ENCODE assay signal across 24 mouse cellular contexts in the genomic region with DNA sequence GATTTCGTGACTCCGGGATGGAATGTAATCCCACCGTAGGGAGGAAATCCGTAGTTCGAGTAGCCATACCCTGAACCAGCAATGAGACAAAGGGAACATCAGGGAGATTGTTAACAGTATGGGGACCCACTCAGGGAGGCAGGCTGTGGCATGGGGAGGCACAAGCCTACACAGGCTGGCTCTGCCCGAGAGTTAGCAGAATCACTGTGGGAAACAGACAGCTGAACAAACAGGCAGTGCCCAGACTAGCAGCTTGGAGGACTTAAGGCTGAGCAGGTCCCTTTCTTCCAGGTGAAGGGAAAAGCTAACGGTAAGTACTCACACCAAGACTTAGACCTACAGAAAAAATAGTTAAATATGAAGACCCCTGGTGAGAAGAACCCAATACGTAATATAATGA.
A peak's percentile ranks its signal among the peaks of the same experiment; 100 is the strongest.
DNase-seq lines count a peak whose midpoint lies in the region; ATAC-seq and TF ChIP-seq lines count a peak whose summit lies in the region.
"Had no signal": no experiment of that assay in that cellular context is flagged by ENCODE, and none has a peak within 500 bp of the region (broad histone marks: within the 10 kb centered on the region; RNA-seq: fewer than 3 reads in every experiment).

No protein-coding gene starts in this region.

- TF ChIP-seq EP300 in lung, postnatal 0 days (IDR thresholded peaks at IDR 0.05), result no peak

- peaks cover 9% of the 10 kb centered on the region; the same call in 1 of the 2 replicates for H3K79me2 ChIP-seq in macrophage (ENCODE audit: inconsistent target)

- H3K4me2 ChIP-seq in heart, embryonic 12.5 days, result no peak overlapping the region
- no peak overlapping the region for H3K4me2 ChIP-seq in lung, embryonic 15.5 days
- H3K4me2 ChIP-seq in lung, postnatal 0 days (replicated peaks; ENCODE audit: low read depth, low read length), result no peak overlapping the region
- H3K4me2 ChIP-seq: embryonic facial prominence, embryonic 13.5 days; forebrain, embryonic 13.5 days; heart, embryonic 11.5 days; hindbrain, embryonic 13.5 days; limb, embryonic 15.5 days; neural tube, embryonic 13.5 days had no signal

- no peaks in the 10 kb centered on the region for H3K9me3 ChIP-seq in heart, embryonic 10.5 days
- H3K9me3 ChIP-seq in heart, embryonic 12.5 days (replicated peaks), result no peaks in the 10 kb centered on the region
- H3K9me3 ChIP-seq in lung, embryonic 15.5 days, result no peaks in the 10 kb centered on the region
- no peaks in the 10 kb centered on the region for H3K9me3 ChIP-seq in lung, postnatal 0 days (ENCODE audit: low read length)
- H3K9me3 ChIP-seq: embryonic facial prominence, embryonic 13.5 days; forebrain, embryonic 13.5 days; hindbrain, embryonic 13.5 days; limb, embryonic 15.5 days; neural tube, embryonic 13.5 days had no signal

- H3K4me3 ChIP-seq in heart, embryonic 10.5 days, result no peak overlapping the region
- H3K4me3 ChIP-seq in heart, embryonic 12.5 days, result no peak overlapping the region
- no peak overlapping the region for H3K4me3 ChIP-seq in lung, embryonic 15.5 days
- no peak overlapping the region for H3K4me3 ChIP-seq in lung, postnatal 0 days (ENCODE audit: low read depth, low read length)
- no peak overlapping the region for H3K4me3 ChIP-seq in macrophage (ENCODE audit: inconsistent target)
- H3K4me3 ChIP-seq: embryonic facial prominence, embryonic 13.5 days; forebrain, embryonic 13.5 days; hindbrain, embryonic 13.5 days; left cerebral cortex, adult 2 months; limb, embryonic 15.5 days; neural tube, embryonic 13.5 days had no signal

- ATAC-seq in heart, embryonic 12.5 days (ENCODE audit: insufficient number of reproducible peaks, low FRiP score), result no peak
- no peak for ATAC-seq in lung, embryonic 15.5 days (ENCODE audit: borderline replicate concordance, extremely low read depth, low FRiP score, low TSS enrichment)
- no peak for ATAC-seq in lung, postnatal 0 days
- ATAC-seq: forebrain, embryonic 13.5 days had no signal

- WGBS in heart, embryonic 10.5 days, result 90% methylated on average over 8 of the region's 8 CpGs
- WGBS in heart, embryonic 12.5 days, result 84% methylated on average over 8 of the region's 8 CpGs
- WGBS in lung, embryonic 15.5 days, result 81% methylated on average over 8 of the region's 8 CpGs
- WGBS in lung, postnatal 0 days, result 86% methylated on average over 8 of the region's 8 CpGs
- 72% methylated on average over 8 of the region's 8 CpGs for WGBS in macrophage (ENCODE audit: missing documents)

- H3K4me1 ChIP-seq in heart, embryonic 10.5 days, result peaks cover 62% of the 10 kb centered on the region
- peaks cover 64% of the 10 kb centered on the region for H3K4me1 ChIP-seq in heart, embryonic 12.5 days (replicated peaks)
- peaks cover 23% of the 10 kb centered on the region for H3K4me1 ChIP-seq in lung, embryonic 15.5 days
- 0 out of 2 replicates have a peak, but pooled peaks cover 2% of the 10 kb centered on the region for H3K4me1 ChIP-seq in lung, postnatal 0 days (ENCODE audit: insufficient read depth, low read depth, low read length)
- H3K4me1 ChIP-seq: forebrain, embryonic 13.5 days; limb, embryonic 15.5 days; neural tube, embryonic 13.5 days had no signal

- TF ChIP-seq CTCF in lung, postnatal 0 days (IDR thresholded peaks at IDR 0.05), result no peak

- peak overlapping the region; percentile 47; the same call in 1 of the 2 replicates for H3K27ac ChIP-seq in heart, embryonic 10.5 days
- H3K27ac ChIP-seq in heart, embryonic 12.5 days (ENCODE audit: poor library complexity, severe bottlenecking), result no peak overlapping the region
- peak overlapping the region; percentile 2; the same call in 1 of the 2 replicates for H3K27ac ChIP-seq in lung, embryonic 15.5 days
- no peak overlapping the region for H3K27ac ChIP-seq in lung, postnatal 0 days (ENCODE audit: low read length)
- H3K27ac ChIP-seq in macrophage, result peak overlapping the region; percentile 80
- H3K27ac ChIP-seq: forebrain, embryonic 13.5 days; hindbrain, embryonic 13.5 days; left cerebral cortex, adult 2 months; limb, embryonic 15.5 days; neural tube, embryonic 13.5 days had no signal

- H3K27me3 ChIP-seq in heart, embryonic 10.5 days (ENCODE audit: insufficient read depth, poor library complexity, severe bottlenecking), result no peaks in the 10 kb centered on the region
- H3K27me3 ChIP-seq in heart, embryonic 12.5 days (replicated peaks), result no peaks in the 10 kb centered on the region
- H3K27me3 ChIP-seq in lung, embryonic 15.5 days, result no peaks in the 10 kb centered on the region
- no peaks in the 10 kb centered on the region for H3K27me3 ChIP-seq in lung, postnatal 0 days (replicated peaks; ENCODE audit: insufficient read depth, low read length)
- H3K27me3 ChIP-seq: embryonic facial prominence, embryonic 13.5 days; forebrain, embryonic 13.5 days; hindbrain, embryonic 13.5 days; limb, embryonic 15.5 days; neural tube, embryonic 13.5 days had no signal

- peaks cover 67% of the 10 kb centered on the region for H3K36me3 ChIP-seq in heart, embryonic 10.5 days
- peaks cover 71% of the 10 kb centered on the region for H3K36me3 ChIP-seq in heart, embryonic 12.5 days
- peaks cover 35% of the 10 kb centered on the region for H3K36me3 ChIP-seq in lung, embryonic 15.5 days
- H3K36me3 ChIP-seq in lung, postnatal 0 days (ENCODE audit: insufficient read depth, low read length), result peaks cover 31% of the 10 kb centered on the region
- peaks cover 49% of the 10 kb centered on the region for H3K36me3 ChIP-seq in macrophage (ENCODE audit: inconsistent target)

- H3K9ac ChIP-seq in heart, embryonic 12.5 days, result no peak overlapping the region
- H3K9ac ChIP-seq in lung, embryonic 15.5 days, result no peak overlapping the region
- no peak overlapping the region for H3K9ac ChIP-seq in lung, postnatal 0 days (replicated peaks; ENCODE audit: low read depth)
- H3K9ac ChIP-seq: embryonic facial prominence, embryonic 13.5 days; forebrain, embryonic 13.5 days; hindbrain, embryonic 13.5 days; limb, embryonic 15.5 days; neural tube, embryonic 13.5 days had no signal

- DNase-seq in heart, embryonic 10.5 days (ENCODE audit: low spot score), result no peak
- no peak for DNase-seq in lung, postnatal 0 days (ENCODE audit: low spot score)
- peak; percentile 22 for DNase-seq in 416B (ENCODE audit: low read depth)
- no peak for DNase-seq in left cerebral cortex, adult 8-10 months (ENCODE audit: low spot score in 2 of 2)
- DNase-seq: adrenal gland, postnatal 10 days; cerebellum, adult 2 months; cerebellum, postnatal 36 days; embryo, embryonic 11 days; kidney, adult 8-10 months; kidney, postnatal 10 days; left cerebral cortex, postnatal 4 days; midbrain, embryonic 14.5 days; right cerebral cortex, postnatal 4 days; thymus, postnatal 36 days had no signal

Comparison
In these comparisons a context has a peak if more than half of its experiments do, and no peak if none do; other contexts are left out.
1. H3K27ac ChIP-seq: peak in heart, embryonic 10.5 days (single experiment), lung, embryonic 15.5 days (single experiment) and macrophage (single experiment); none in heart, embryonic 12.5 days (single experiment) and lung, postnatal 0 days (single experiment).